Mouse (Mus musculus): ENCODE measurements around the gene Ercc1.

The Ercc1 gene

DNA sequence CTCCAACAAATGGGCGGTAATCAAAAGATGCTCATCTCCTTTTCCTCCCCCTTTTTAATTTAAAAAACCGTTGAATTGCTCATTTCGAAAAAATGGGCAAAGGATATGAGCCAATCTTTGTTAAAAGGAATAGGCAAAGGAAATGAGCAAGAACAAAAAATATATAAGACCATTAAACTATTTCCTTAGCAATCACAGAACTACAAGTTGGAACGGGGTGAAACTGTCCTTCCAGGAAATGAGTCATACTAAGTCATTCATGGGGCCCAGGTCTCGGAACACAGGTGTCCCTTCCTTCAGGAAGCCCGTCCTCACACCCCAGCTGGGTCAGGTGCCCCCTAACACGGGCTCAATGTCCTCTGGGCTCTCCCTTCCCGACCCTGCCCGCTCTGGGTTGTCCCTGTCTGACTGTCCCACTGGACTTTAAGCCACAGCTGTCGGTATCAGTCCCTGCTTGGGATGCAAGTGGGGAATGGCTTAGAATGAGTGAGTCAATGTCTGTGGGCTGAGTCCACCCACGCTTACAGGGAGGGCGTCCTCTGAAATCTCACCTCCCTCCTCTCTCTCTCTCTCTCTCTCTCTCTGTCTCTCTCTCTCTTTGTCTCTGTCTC is at the start of gene Ercc1:
Gene Ercc1 (plus strand): TSS at position 542 of the 611 bp plus-strand sequence.
- in situ Hi-C loops (cut with MboI; ENCODE audit: low sequenced_read_pairs), result loop anchor here (5.0 kb wide), 1 partner anchor 37 kb away; no protein-coding TSS in a partner anchor

DNA sequence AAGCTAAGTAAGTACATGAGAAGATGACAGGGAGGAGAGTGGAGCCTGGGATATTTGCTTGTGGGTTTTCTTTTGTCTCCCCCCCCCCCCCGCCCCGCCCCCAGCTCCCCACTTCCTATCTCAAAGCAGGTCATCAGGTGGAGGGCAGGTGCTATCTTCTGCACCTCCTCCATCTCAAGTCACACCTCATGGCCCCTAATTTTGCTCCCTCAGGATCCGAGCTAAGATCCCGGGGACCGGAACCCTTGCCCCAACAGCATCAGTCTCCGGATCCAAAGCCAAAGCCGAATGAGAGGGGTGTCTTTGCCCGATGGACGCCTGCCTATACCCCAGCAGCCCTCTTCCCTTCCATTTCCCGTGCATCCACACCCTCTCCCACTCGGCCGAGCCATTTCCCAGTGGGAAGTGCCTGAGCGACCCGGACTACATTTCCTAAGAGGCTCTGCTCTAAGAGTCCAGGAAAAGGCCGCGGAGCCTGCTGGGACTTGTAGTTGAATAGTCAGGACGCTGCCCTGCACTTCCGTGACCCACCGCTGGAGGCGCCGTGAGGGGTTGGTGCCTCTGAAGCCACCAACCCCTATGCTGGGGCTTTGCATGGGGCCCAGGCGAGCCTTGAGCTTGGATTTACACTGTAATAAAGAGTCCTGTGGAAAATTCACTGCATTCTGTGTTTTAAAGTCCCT is 48.9 kb upstream of the Ercc1 start:
- in situ Hi-C loops (cut with MboI; ENCODE audit: low sequenced_read_pairs), result no loop called here

DNA sequence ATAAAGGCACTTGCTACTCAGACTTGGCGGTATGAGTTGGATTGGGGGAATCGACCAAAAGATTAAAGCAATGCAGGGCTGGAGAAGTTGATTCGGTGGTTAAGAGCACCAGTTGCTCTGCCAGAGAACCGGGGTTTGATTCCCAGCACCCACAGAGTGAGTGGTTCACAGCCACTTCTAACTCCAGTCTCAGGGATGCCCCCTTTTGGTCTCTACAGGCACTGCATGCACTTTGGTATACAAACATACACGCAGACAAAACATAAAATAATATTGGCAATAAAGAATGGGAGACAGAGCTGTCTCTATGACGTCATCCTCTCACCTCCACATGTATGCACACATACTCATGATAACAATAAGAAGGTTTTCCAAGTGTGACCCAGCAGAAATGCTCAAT is 47.5 kb upstream of the Ercc1 start:
- in situ Hi-C loops (cut with MboI; ENCODE audit: low sequenced_read_pairs), result no loop called here

DNA sequence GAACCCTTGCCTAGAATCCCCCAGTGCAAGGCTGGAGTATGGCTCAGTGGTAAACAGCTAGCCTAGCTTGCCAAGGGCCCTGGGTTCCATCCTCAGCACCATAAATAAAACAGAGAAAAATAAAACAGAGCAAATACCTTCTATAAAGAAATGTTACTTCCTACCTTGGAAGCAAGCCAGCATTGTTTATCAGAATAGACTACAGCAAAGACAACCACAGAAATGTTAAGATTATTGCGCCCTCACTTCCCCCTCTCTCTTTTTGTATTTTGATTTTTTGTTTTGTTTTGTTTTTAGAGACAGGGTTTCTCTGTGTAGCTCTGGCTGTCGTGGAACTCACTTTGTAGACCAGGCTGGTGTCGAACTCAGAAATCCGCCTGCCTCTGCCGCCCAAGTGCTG is 46.8 kb upstream of the Ercc1 start:
- in situ Hi-C loops (cut with MboI; ENCODE audit: low sequenced_read_pairs), result no loop called here

DNA sequence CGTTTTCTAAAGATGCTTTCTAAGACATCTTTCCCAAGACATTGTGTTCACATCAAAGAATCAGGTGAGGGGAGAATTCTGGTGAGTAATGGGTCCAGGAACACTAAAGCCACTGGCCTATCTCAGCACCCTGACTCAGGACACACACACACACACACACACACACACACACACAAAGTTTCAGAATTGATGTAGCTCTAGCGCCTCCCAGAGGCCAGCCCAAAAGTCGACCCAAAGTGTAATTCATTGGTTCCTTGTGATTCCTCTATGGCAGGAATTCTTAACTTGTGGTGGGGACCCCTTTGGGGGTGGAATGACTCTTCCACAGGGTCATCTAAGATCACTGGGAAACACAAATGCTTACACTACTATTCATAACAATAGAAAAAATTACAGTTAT is 45.4 kb upstream of the Ercc1 start:
- in situ Hi-C loops (cut with MboI; ENCODE audit: low sequenced_read_pairs), result no loop called here

DNA sequence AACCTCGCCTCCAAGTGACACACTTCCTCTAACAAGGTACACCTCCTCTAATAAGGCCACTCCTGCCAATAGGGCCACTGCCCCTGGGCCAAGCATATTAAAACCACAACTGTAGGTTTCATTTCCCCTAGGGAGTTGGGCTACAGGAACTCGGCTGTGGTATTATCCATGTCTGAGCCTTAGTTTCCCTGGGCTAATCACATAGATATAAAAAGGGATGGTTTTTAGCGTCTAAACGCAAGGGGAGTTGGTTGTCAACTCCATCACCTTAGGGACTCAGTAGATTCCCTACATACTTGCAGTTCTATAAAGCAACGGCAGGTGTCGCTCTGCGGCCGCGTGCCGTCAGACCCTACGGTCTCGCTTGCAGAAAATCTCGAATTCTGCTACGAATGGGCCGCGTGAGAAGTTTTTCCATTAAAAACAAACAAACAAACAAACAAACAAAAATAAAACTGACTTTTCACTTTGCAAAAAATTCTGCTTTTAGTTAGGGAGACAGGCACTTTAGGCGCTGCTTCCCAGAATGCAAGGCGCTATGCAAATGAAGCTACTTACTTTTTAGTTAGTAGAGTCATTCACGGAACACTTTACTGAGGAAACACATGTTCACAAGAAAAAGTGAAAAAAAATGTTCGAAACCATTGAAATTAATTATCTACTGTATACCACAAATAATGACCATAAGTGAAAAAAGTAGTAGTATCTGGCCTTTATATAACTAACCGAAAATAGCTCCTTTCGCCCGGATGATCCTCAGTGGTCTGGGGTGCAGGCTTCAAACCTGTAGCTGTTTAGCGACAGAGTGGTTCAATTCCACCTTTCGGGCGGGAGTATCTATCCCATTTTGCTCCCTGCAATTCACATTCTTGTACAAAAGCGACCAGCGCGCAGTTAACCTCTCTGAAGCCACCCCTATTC is 43.8 kb upstream of the Ercc1 start:
- in situ Hi-C loops (cut with MboI; ENCODE audit: low sequenced_read_pairs), result no loop called here

DNA sequence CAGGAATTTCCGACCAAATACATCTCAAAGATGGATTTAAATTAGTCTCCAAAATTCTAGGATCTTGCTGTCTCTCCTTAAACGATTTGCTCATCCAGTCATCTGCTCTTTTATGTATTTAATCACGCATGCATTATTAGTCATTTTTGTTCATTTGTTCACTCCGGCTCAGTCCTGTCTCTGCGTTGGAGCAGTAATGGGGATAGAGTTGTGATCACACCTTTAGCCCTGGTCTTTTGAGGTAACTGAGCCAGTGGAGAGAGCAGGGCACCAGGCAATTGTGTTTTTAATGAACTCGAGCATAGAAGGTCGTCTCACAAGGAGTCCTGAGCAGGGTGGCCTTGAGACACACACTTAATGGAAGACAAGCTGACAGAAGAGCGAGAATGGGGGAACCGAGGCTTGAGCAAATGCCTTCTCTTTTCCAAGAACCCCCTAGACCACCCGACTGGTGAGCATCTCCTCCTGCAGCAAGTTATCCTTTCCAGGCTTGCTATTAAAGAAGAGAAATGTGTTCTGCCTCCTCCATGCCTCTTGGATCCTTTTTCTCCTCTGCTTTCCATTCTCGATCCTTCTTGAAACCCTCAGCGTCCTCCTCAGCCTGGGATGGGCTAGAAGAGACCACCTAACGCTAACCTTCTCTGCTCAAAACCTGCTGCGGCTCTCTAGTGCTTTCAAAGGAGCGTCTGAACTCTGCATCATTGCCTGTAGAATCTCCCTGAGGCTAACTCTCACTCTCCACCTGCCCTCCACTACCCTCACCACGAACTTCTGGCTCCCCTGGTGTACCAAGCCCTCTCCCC is 42.9 kb upstream of the Ercc1 start:
- in situ Hi-C loops (cut with MboI; ENCODE audit: low sequenced_read_pairs), result no loop called here

DNA sequence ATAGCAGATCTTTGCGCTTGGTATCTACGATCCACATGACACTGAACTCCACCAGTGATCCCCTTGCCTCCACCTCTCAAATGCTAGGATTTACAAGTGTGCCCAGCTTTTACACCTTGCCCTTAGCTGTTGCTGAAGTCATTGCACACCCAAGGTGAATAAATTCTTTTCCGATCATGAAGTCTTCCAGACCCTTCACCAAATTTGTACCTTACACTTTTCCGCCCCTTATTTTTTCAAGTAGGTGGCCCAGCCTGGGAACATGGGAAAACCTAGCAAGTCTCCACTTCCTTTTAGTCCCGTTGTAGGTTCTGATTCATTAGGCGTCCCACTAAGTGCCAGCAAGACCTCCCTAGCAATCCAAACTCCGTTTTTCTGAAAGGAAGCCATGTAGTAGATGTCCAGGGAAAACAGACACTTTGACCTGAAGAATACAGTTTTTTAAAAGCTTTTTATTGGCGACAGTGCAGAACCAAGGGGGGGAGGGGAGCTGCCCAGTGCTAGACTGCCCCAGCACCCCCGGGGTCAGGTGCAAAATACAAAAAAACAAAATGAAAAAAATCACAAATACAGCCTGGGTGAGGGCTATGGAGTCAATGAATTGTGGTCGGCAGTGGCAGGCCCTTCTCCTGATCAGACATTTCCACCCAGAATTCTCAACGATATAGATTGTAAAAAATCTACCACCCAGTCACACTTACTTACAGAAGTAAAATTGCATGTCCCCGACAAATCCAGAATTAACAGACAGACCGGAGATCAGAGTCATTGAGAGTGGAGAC is 42.1 kb upstream of the Ercc1 start:
- in situ Hi-C loops (cut with MboI; ENCODE audit: low sequenced_read_pairs), result no loop called here

DNA sequence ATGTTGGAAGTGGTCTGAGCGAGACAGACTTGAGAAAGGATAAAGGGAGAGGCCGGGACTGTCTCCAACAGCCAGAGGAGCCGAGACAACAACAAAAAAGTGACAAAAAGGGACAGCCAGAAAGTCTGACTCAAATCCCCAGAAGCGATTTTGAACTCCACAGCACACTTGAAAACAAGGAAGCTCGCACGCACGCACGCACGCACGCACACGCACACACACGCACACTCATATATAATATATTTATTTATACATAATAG is 41.6 kb upstream of the Ercc1 start:
- in situ Hi-C loops (cut with MboI; ENCODE audit: low sequenced_read_pairs), result no loop called here

DNA sequence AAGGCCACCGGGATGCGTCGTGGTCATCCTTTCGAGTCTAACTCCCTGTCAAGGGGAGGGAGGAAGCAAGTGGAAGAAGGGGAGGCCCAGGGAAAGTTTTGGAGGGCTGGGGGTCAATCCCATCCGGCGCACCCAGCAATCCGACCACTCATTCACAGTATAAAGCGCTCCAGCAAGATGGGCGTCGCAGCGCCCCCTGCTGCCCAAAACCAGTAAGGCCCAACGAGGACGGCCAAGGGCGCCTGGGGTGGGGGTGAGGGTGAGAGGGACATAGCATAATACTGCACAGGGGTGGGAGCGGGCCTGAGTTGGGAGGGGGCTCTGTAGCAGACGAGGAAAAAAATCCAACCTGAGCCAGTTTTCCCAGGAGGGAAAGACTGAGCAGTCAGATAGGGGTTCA is 40.8 kb upstream of the Ercc1 start:
- in situ Hi-C loops (cut with MboI; ENCODE audit: low sequenced_read_pairs), result no loop called here

DNA sequence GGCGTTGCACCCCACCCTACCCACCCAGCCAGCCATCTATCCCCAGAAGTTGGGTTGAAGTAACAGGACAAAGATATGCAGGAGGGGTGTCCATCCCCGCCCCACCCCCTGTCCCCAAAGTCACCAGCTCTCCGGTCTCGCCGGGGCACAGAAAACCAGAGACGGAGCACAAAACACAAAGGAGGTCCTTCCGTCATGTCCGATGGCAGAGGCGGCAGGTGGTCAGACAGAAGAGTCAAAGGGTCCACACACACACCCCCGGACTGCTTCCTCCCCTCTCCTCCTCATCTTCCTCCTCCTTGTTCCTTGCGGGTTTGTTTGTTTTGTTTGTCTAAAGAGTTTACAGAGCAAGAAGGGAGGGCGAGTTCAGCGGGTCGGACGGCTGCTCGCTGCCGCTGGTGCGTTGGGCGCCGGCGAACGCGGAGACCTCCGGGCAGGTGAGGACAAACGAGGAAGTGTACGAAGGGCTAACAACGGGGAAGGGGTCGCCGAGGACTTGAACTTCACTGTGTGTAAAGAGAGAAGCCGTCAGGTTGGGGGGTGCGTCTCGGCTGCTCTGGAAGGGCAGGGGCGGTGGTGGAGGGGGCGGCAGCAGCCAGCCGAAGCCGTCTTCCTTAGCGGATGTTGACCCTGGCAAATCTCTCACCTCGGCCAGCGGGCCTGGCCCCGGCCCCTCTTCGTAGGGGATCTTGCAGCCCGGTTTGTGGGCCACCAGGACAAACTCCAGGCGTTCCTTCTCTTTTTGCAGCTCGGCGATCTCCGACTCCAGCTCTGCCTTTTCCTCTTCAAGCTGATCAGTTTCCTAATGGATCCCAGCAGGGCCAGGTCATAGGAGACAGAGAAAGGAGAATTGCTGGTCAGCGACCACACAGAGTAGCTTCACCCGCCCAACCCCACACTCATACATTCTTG is 39.8 kb upstream of the Ercc1 start:
- in situ Hi-C loops (cut with MboI; ENCODE audit: low sequenced_read_pairs), result loop anchor here (5.0 kb wide), 1 partner anchor 38 kb away; the partner anchor contains the start of gene Ercc1

DNA sequence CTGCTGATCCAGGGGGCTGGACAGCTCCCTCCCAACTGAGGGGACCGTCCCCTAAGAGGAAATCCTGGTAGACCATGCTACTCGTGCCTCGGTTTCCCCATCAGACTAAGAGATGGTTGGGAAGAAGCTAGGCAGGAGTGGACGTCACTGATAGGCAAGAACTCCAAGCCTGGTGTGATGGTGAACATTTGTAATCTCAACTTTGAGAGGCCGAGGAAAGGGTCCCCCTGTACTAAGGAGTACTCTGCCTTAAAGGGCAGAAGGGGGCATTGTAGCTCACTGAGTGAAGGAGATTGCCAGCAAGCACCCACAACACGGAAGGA is 39.2 kb upstream of the Ercc1 start:
- in situ Hi-C loops (cut with MboI; ENCODE audit: low sequenced_read_pairs), result loop anchor here (5.0 kb wide), 1 partner anchor 37 kb away; the partner anchor contains the start of gene Ercc1

DNA sequence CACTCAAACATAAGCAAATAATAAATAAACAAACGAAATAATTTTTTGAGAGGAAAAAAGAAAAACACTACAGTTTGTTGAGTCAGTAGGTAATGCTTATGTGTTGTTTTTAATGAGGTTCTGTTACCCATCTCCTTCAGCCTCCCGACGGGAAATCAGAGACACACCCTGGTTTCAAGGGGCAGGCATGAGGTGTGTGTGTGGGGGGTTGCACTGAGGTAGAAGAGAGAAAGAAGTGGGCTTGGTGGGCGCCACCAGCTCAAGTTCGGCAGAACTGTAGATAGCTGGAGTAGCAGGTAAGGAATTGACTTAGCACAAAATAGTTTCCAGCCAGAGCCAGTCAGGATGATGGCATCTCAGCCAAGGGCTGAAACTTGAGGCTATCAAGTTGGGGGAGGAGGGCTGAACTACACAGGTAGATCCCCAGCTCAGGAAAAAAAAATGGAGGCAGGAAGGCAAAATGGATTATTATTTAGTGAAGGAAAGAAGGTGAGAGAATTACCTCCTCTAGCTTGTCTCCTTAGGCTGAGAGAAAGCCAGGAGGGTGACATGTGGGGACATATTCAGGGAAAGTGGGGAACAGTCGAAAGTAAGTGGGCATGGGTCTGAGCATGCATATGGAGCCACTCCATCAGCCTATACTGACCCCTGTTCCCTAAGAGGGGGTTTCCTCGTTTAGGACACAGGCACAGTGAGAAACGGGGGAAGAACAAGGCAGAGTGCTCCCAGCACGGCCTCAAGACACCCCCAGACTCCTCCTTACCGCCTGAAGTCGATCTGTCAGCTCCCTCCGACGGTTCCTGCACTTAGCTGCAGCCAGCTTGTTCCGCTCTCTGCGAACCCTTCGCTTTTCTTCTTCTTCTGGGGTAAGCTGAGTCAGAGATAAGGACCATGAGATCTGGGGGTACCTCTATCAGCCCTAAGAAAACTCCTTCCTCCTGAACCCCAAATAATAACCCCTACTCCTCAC is 38.5 kb upstream of the Ercc1 start:
- in situ Hi-C loops (cut with MboI; ENCODE audit: low sequenced_read_pairs), result loop anchor here (5.0 kb wide), 1 partner anchor 36 kb away; the partner anchor contains the start of gene Ercc1

DNA sequence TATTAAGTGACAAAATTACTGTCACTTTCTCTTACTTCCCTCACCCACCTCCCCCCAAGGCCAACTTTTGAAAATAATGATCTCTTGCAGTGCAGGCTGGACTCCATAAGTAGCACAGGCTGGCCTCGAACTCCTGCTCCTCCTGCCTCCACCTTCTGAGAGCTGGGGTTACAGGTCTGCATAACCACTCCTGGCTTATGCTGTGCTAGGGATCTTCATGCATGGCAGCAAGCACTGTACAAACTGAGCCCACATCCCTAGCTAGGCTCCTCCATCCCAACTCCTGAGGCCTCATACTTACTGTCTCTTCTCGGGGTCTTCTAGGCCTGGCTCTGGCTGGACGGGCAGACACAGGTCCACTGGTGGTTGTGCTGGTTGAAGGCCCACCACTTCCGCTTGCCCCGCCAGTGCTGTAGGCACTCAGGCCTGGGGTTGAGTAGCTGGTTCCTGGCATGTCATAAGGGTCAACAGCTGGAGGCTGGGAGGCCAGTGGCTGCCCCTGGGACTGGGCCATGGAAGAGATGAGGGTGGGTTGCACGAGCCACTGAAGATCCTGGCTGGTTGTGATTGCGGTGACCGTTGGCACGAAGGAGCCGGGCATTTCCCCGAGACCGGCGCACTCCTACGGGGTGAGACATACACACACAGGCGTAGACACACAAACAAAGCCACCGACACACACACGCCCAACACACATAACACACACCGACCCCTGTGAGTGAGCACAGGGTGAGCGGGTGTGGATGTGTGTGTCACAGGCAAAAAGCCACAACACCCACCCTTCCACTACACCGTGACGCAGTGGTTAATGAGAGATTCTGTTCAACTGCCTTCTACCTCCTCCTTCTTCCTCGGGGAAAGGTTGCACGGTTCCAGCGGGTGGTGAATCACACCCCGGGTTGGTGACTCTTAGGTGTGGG is 37.5 kb upstream of the Ercc1 start:
- in situ Hi-C loops (cut with MboI; ENCODE audit: low sequenced_read_pairs), result loop anchor here (5.0 kb wide), 1 partner anchor 35 kb away; the partner anchor contains the start of gene Ercc1

DNA sequence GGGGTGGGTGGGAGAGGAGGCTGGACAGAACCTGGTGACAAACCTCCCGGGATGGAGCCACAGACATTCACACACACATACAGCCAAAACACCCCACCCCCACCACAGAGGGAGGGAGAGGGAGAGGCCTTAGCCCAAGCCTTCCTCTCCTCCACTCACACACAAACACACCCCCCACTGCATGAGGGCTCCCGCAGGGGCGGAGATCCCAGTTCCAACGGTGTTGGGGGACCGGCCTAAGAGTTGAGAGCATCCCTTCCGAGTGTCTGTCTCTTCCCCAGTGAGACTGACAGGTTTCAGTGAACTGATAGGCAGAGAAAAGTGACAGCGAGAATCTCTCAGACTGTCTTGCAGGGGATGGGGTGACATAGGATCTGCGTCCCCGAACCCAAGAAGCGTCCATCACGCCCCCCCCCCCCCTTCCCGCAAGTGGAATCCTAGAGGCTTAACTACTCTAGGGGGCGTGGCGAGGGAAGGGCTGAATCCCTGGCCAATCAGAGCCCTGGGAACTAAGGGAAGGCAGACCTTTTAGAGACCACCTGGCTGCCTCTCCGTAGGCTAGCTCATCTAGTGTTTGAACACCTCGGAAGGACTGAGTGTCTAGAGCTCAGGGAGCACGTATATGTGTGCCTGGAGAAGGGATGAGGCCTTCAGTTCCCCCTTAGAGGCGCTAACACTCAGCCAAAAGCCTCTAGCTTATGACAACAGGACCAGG is 36.7 kb upstream of the Ercc1 start:
- in situ Hi-C loops (cut with MboI; ENCODE audit: low sequenced_read_pairs), result loop anchor here (5.0 kb wide), 1 partner anchor 34 kb away; the partner anchor contains the start of gene Ercc1

All from CH12F3 (cell line).